Mouse (Mus musculus) erythroblast, adult 5-6 weeks (primary cell): ENCODE measurements around the gene Limk2. TPM values are rescaled to one million over a fixed set of nuclear protein-coding genes. Genes with fewer than 3 reads are reported as not detected.

Experiments used
- ATAC-seq: replicated peaks from 2 replicates; pipeline ENCODE4 v1.8.0; 2016; ENCODE audit warnings: moderate number of reproducible peaks, mild to moderate bottlenecking, moderate TSS enrichment, inconsistent platforms; ENCODE audit not compliant: poor library complexity, low FRiP score, severe bottlenecking
- total RNA-seq, 2 experiments: library from RNA; stranded (forward) in 1 of 2; stranded (reverse) in 1 of 2; fragments of 150-400 nt in 1 of 2; fragments of 200-764, 138-1000 nt in 1 of 2; gene quantifications; 2 replicates each; pipeline versions ENCODE4 v1.2.3 to v1.2.4; 2015 to 2017; ENCODE audit warnings: low replicate concordance in 2 of 2

Gene Limk2
- total RNA-seq, 2 experiments from 2014 or later, result 4.4 to 9.7 TPM

- no peak for ATAC-seq
Measured at GRCm38 (mm10) chr11:3374293-3374645, 34.7 kb downstream of the Limk2 start.

GRCm38 (mm10) chr11:3373591-3374292 is 35.2 kb downstream of the Limk2 start:
- ATAC-seq, result no peak

- ATAC-seq, result peak; percentile 36
Measured at GRCm38 (mm10) chr11:3371599-3372295, 37.2 kb downstream of the Limk2 start.

GRCm38 (mm10) chr11:3370928-3371598 is 37.9 kb downstream of the Limk2 start:
- ATAC-seq, result peak; percentile 62; the same call in 1 of the 2 replicates

- no peak for ATAC-seq
Measured at GRCm38 (mm10) chr11:3370162-3370561, 38.8 kb downstream of the Limk2 start.

- ATAC-seq, result no peak
Measured at GRCm38 (mm10) chr11:3369449-3369848, 39.5 kb downstream of the Limk2 start.

- no peak for ATAC-seq
Measured at GRCm38 (mm10) chr11:3368983-3369382, 40.0 kb downstream of the Limk2 start.

- ATAC-seq, result no peak
Measured at GRCm38 (mm10) chr11:3366411-3366810, 42.6 kb downstream of the Limk2 start.

- no peak for ATAC-seq
Measured at GRCm38 (mm10) chr11:3362854-3363253, 46.1 kb downstream of the Limk2 start.

GRCm38 (mm10) chr11:3352990-3353585 is 55.9 kb downstream of the Limk2 start:
- ATAC-seq, result no peak

- ATAC-seq, result no peak
Measured at GRCm38 (mm10) chr11:3352131-3352530, 56.9 kb downstream of the Limk2 start.

- no peak for ATAC-seq
Measured at GRCm38 (mm10) chr11:3349343-3349695, 59.7 kb downstream of the Limk2 start.

GRCm38 (mm10) chr11:3348576-3349342 is 60.2 kb downstream of the Limk2 start:
- no peak for ATAC-seq

GRCm38 (mm10) chr11:3347835-3348195 is 61.2 kb downstream of the Limk2 start:
- no peak for ATAC-seq

GRCm38 (mm10) chr11:3347091-3347834 is 61.7 kb downstream of the Limk2 start:
- ATAC-seq, result peak; percentile 77

- ATAC-seq, result no peak
Measured at GRCm38 (mm10) chr11:3346351-3346750, 62.6 kb downstream of the Limk2 start.

- no peak for ATAC-seq
Measured at GRCm38 (mm10) chr11:3344916-3345315, 64.1 kb downstream of the Limk2 start.

GRCm38 (mm10) chr11:3341476-3341875 is 67.5 kb downstream of the Limk2 start:
- no peak for ATAC-seq

- no peak for ATAC-seq
Measured at GRCm38 (mm10) chr11:3337961-3338360, 71.0 kb downstream of the Limk2 start.
